Mouse (Mus musculus) liver, postnatal 0 days (tissue): ENCODE measurements around the gene Veph1. TPM values are rescaled to one million over a fixed set of nuclear protein-coding genes. Genes with fewer than 3 reads are reported as not detected.

ENCODE experiments used
- ATAC-seq: fragments of 200-750 bp; cut with Nextera tagmentation; 2 replicates; pipeline ENCODE4 v1.8.0; 2017; ENCODE audit warnings: mild to moderate bottlenecking, moderate library complexity
- DNase-seq: peaks from one replicate; pipeline ENCODE4 v3.0.0-alpha.2; 2016
- H3K27ac ChIP-seq: fragments of 300-500 bp; sonication (generic); 2 replicates; pipeline ENCODE4 v1.5.1; 2014; ENCODE audit warnings: antibody characterized with exemption, moderate library complexity, mild to moderate bottlenecking, low read depth
- H3K27me3 ChIP-seq: fragments of 300-500 bp; sonication (generic); 2 replicates; pipeline ENCODE4 v1.6.1; 2014; ENCODE audit warnings: low read length, control low read depth, mixed read lengths; ENCODE audit not compliant: insufficient read depth
- H3K36me3 ChIP-seq: fragments of 300-500 bp; sonication (generic); replicated peaks from 2 replicates; pipeline ENCODE4 v1.6.1; 2014; ENCODE audit warnings: mild to moderate bottlenecking, control low read depth, low read length, moderate library complexity, mixed read lengths; ENCODE audit not compliant: insufficient read depth
- H3K4me1 ChIP-seq: fragments of 300-500 bp; sonication (generic); 2 replicates; pipeline ENCODE4 v1.6.1; 2014; ENCODE audit warnings: antibody characterized with exemption, mild to moderate bottlenecking, control low read depth; ENCODE audit not compliant: insufficient read depth
- H3K4me2 ChIP-seq: fragments of 300-500 bp; sonication (generic); 2 replicates; pipeline ENCODE4 v1.6.1; 2014; ENCODE audit warnings: low read depth, mild to moderate bottlenecking, low read length, moderate library complexity, mixed read lengths
- H3K4me3 ChIP-seq: fragments of 300-500 bp; sonication (generic); 2 replicates; pipeline ENCODE4 v1.5.1; 2014; ENCODE audit warnings: low read depth, low read length
- H3K9ac ChIP-seq: fragments of 300-500 bp; sonication (generic); replicated peaks from 2 replicates; pipeline ENCODE4 v1.6.1; 2014; ENCODE audit warnings: mild to moderate bottlenecking, moderate library complexity
- H3K9me3 ChIP-seq: fragments of 300-500 bp; sonication (generic); 2 replicates; pipeline ENCODE4 v1.6.1; 2016; ENCODE audit warnings: mild to moderate bottlenecking, control low read depth, low read length, mixed read lengths
- CTCF ChIP-seq: sonication (generic); IDR thresholded peaks from 2 replicates; pipeline ENCODE4 v1.5.1; 2016; ENCODE audit warnings: antibody characterized with exemption, low read depth
- EP300 ChIP-seq: IDR thresholded peaks from 2 replicates; pipeline ENCODE4 v1.6.1; 2016; ENCODE audit warnings: antibody characterized with exemption, low read depth, mild to moderate bottlenecking
- WGBS: fragments of 180-500 bp; shearing (Covaris S2); extraction: QIAGEN DNeasy Blood & Tissue Kit; methylation state at CpG from one replicate; pipeline ENCODE4 v1.1.7; 2014; ENCODE audit not compliant: insufficient replicate concordance; 5-methylcytosine and 5-hydroxymethylcytosine counted together
- polyA plus RNA-seq: library from polyadenylated mRNA; unstranded; fragments of >200 nt; fragmentation: Nextera tagmentation; extraction: Ambion mirVana; gene quantifications from 2 replicates; pipeline ENCODE4 v1.2.1, GENCODE M21; 2015

Veph1 gene
- polyA plus RNA-seq, 1 experiment from 2014 or later = not detected

- no peak overlapping the region for H3K4me3 ChIP-seq
- WGBS = 62% methylated on average over 3 of the region's 4 CpGs
- H3K9me3 ChIP-seq = no peaks in the 10 kb centered on the region
- no peaks in the 10 kb centered on the region for H3K27me3 ChIP-seq
- TF ChIP-seq EP300 (no peak), CTCF (no peak)
- no peak overlapping the region for H3K4me2 ChIP-seq
- no peak overlapping the region for H3K9ac ChIP-seq
- H3K4me1 ChIP-seq = no peaks in the 10 kb centered on the region; the same call in 1 of the 2 replicates
- H3K27ac ChIP-seq = no peak overlapping the region
- DNase-seq (no peak), ATAC-seq (no peak)
- no peaks in the 10 kb centered on the region for H3K36me3 ChIP-seq
Measured at GRCm38 (mm10) chr3:66080631-66081362, 215.8 kb downstream of the Veph1 start.

- no peaks in the 10 kb centered on the region for H3K36me3 ChIP-seq
- WGBS = 57% methylated on average over 4 of the region's 4 CpGs
Measured at GRCm38 (mm10) chr3:66079886-66080285, 216.8 kb downstream of the Veph1 start.

GRCm38 (mm10) chr3:66078898-66079537 is 217.6 kb downstream of the Veph1 start:
- no peak overlapping the region for H3K4me2 ChIP-seq
- H3K9me3 ChIP-seq = no peaks in the 10 kb centered on the region
- ATAC-seq = peak; percentile 76
- H3K4me1 ChIP-seq = no peaks in the 10 kb centered on the region; the same call in 1 of the 2 replicates
- H3K27ac ChIP-seq = no peak overlapping the region
- DNase-seq = peak; percentile 40
- no peak for TF ChIP-seq EP300
- TF ChIP-seq CTCF = no peak
- no peak overlapping the region for H3K4me3 ChIP-seq
- 64% methylated on average over 6 of the region's 6 CpGs for WGBS
- H3K27me3 ChIP-seq = no peaks in the 10 kb centered on the region
- H3K9ac ChIP-seq = no peak overlapping the region
- H3K36me3 ChIP-seq = no peaks in the 10 kb centered on the region

More at GRCm38 (mm10) chr3:66079886-66080285, 216.8 kb downstream of the Veph1 start:
- Histone ChIP-seq H3K4me1 (no peaks in the 10 kb centered on the region; the same call in 1 of the 2 replicates), H3K4me3 (no peak overlapping the region), H3K9ac (no peak overlapping the region), H3K27ac (no peak overlapping the region), H3K27me3 (no peaks in the 10 kb centered on the region), H3K4me2 (no peak overlapping the region), H3K9me3 (no peaks in the 10 kb centered on the region)
- DNase-seq (no peak), ATAC-seq (no peak)
- no peak for TF ChIP-seq EP300
- no peak for TF ChIP-seq CTCF

DNA sequence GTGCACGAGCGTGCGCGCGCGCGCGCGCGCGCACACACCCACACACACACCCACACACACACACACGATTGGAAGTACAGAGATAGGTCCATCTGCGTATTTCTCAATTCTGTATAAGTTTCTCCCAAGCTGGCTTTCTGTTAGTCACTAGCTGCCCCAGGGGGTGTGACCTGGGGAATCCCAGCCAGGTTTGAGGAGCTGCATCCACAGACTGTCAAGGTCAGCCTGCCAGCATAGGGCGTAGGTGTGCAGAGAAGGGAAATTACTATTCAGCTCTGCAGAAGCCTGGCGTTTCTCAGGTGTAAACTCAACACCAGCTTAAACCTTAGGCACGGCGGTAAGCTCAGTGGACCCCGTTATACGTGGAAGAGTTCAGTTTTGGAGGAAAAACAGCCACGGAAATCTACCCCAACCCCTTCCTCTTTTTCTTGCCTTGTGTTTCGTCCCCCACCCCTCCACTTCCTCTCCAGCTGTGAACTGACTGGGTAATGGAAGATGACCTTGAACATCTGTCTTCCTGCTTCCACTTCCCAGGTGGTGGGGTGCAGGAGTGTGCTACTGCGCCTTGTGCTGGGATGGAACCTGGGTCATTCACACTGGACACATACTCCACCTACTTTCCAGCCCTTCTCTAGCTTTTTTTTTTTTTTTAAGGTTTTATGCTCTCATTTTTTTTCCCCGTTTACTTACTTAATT is 218.5 kb downstream of the Veph1 start:
- H3K4me1 ChIP-seq = no peaks in the 10 kb centered on the region; the same call in 1 of the 2 replicates

DNA sequence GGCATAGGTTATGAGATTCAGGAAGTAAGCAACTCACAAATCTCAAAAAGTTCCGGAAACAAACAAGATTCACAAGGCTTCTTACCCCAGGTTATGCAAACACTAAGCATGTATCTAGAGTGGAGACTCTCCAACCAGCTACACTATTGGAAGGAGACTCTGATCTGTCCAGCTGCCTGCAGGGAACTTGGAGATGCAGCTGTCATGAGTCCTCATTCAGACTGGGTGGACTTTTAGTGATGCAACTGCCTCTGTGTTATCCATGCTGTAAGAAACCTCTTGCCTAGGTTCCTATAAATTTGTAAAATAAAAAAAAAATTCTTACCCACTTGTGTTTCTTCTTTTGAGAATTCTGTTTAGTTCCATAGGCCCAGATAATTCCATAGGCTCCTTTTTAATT is 226.4 kb downstream of the Veph1 start:
- Histone ChIP-seq H3K36me3 (no peaks in the 10 kb centered on the region), H3K9ac (no peak overlapping the region), H3K9me3 (no peaks in the 10 kb centered on the region), H3K4me2 (no peak overlapping the region), H3K4me3 (no peak overlapping the region), H3K4me1 (no peaks in the 10 kb centered on the region), H3K27me3 (no peaks in the 10 kb centered on the region), H3K27ac (no peak overlapping the region)
- no peak for DNase-seq
- ATAC-seq = no peak
- TF ChIP-seq CTCF (no peak), EP300 (no peak)
- 82% methylated on average over 1 of the region's 1 CpGs for WGBS

More for the DNA sequence above, 218.5 kb downstream of the Veph1 start:
- H3K4me3 ChIP-seq = no peak overlapping the region
- WGBS = 60% methylated on average over 23 of the region's 23 CpGs
- H3K27ac ChIP-seq = no peak overlapping the region
- no peak for ATAC-seq
- no peaks in the 10 kb centered on the region for H3K36me3 ChIP-seq
- TF ChIP-seq CTCF (no peak), EP300 (no peak)
- H3K9ac ChIP-seq = no peak overlapping the region
- no peaks in the 10 kb centered on the region for H3K9me3 ChIP-seq
- DNase-seq = no peak
- no peaks in the 10 kb centered on the region for H3K27me3 ChIP-seq
- H3K4me2 ChIP-seq = peak overlapping the region; percentile 14; the same call in 1 of the 2 replicates

- TF ChIP-seq CTCF (peak; percentile 50), EP300 (no peak)
- Histone ChIP-seq H3K27ac (no peak overlapping the region), H3K36me3 (no peaks in the 10 kb centered on the region), H3K4me1 (no peaks in the 10 kb centered on the region), H3K4me2 (no peak overlapping the region), H3K27me3 (no peaks in the 10 kb centered on the region), H3K9ac (no peak overlapping the region), H3K9me3 (no peaks in the 10 kb centered on the region), H3K4me3 (no peak overlapping the region)
- ATAC-seq = no peak
- DNase-seq = no peak
- 29% methylated on average over 6 of the region's 6 CpGs for WGBS
Measured at GRCm38 (mm10) chr3:66063881-66064280, 232.8 kb downstream of the Veph1 start.
